Mouse (Mus musculus) hindbrain, embryonic 13.5 days (tissue): Measurements from ENCODE around the gene Gm28043. TPM values are rescaled to one million over a fixed set of nuclear protein-coding genes. Genes with fewer than 3 reads are reported as not detected.
A peak's percentile ranks its signal among the peaks of the same experiment; 100 is the strongest.

ENCODE experiments used
- ATAC-seq: fragments of 200-750 bp; cut with Nextera tagmentation; 2 replicates; pipeline ENCODE4 v1.8.0; 2017; ENCODE audit warnings: moderate TSS enrichment; ENCODE audit not compliant: low FRiP score
- H3K27ac ChIP-seq: fragments of 300-500 bp; sonication (generic); 2 replicates; pipeline ENCODE4 v1.5.1; 2015; ENCODE audit warnings: inconsistent platforms, mild to moderate bottlenecking, moderate library complexity
- H3K27me3 ChIP-seq: fragments of 300-500 bp; sonication (generic); 2 replicates; pipeline ENCODE4 v1.6.1; 2015; ENCODE audit warnings: mild to moderate bottlenecking, inconsistent platforms
- H3K36me3 ChIP-seq: fragments of 300-500 bp; sonication (generic); 2 replicates; pipeline ENCODE4 v1.6.1; 2015; ENCODE audit warnings: mild to moderate bottlenecking, inconsistent platforms
- H3K4me1 ChIP-seq: fragments of 300-500 bp; sonication (generic); replicated peaks from 2 replicates; pipeline ENCODE4 v1.6.1; 2015; ENCODE audit warnings: inconsistent platforms
- H3K4me2 ChIP-seq: fragments of 300-500 bp; sonication (generic); 2 replicates; pipeline ENCODE4 v1.6.1; 2015; ENCODE audit warnings: inconsistent platforms, mild to moderate bottlenecking, moderate library complexity
- H3K4me3 ChIP-seq: fragments of 300-500 bp; sonication (generic); 2 replicates; pipeline ENCODE4 v1.5.1; 2015; ENCODE audit warnings: mild to moderate bottlenecking, inconsistent platforms
- H3K9ac ChIP-seq: fragments of 300-500 bp; sonication (generic); 2 replicates; pipeline ENCODE4 v1.6.1; 2015; ENCODE audit warnings: mild to moderate bottlenecking, inconsistent platforms
- H3K9me3 ChIP-seq: fragments of 300-500 bp; sonication (generic); 2 replicates; pipeline ENCODE4 v1.6.1; 2016; ENCODE audit warnings: inconsistent platforms
- WGBS: fragments of 180-500 bp; shearing (Covaris S2); methylation state at CpG from one replicate; pipeline ENCODE4 v1.1.7; 2015; 5-methylcytosine and 5-hydroxymethylcytosine counted together
- polyA plus RNA-seq: library from polyadenylated mRNA; unstranded; fragments of >200 nt; fragmentation: Nextera tagmentation; extraction: Ambion mirVana; gene quantifications from 2 replicates; pipeline ENCODE4 v1.2.1, GENCODE M21; 2015

Gene Gm28043
- polyA plus RNA-seq, 1 experiment from 2014 or later = 2.9 TPM

GRCm38 (mm10) chr17:29684275-29684674 is 69.6 kb downstream of the Gm28043 start:
- H3K4me3 ChIP-seq = no peak overlapping the region
- no peak overlapping the region for H3K9ac ChIP-seq
- no peak overlapping the region for H3K4me2 ChIP-seq
- H3K36me3 ChIP-seq = peaks cover 92% of the 10 kb centered on the region
- 95% methylated on average over 4 of the region's 4 CpGs for WGBS
- no peak for ATAC-seq
- H3K4me1 ChIP-seq = 0 out of 2 replicates have a peak, but pooled peaks cover 13% of the 10 kb centered on the region
- H3K27me3 ChIP-seq = no peaks in the 10 kb centered on the region
- H3K27ac ChIP-seq = no peak overlapping the region
- no peaks in the 10 kb centered on the region for H3K9me3 ChIP-seq

GRCm38 (mm10) chr17:29686771-29687170 is 72.1 kb downstream of the Gm28043 start:
- ATAC-seq = no peak
- H3K36me3 ChIP-seq = peaks cover 92% of the 10 kb centered on the region
- H3K4me3 ChIP-seq = no peak overlapping the region
- H3K27me3 ChIP-seq = no peaks in the 10 kb centered on the region
- H3K4me1 ChIP-seq = 0 out of 2 replicates have a peak, but pooled peaks cover 3% of the 10 kb centered on the region
- 96% methylated on average over 5 of the region's 5 CpGs for WGBS
- H3K4me2 ChIP-seq = no peak overlapping the region
- no peak overlapping the region for H3K27ac ChIP-seq
- no peaks in the 10 kb centered on the region for H3K9me3 ChIP-seq
- no peak overlapping the region for H3K9ac ChIP-seq

GRCm38 (mm10) chr17:29687373-29687772 is 72.7 kb downstream of the Gm28043 start:
- H3K4me3 ChIP-seq = no peak overlapping the region
- no peaks in the 10 kb centered on the region for H3K9me3 ChIP-seq
- no peak overlapping the region for H3K9ac ChIP-seq
- no peak for ATAC-seq
- H3K27me3 ChIP-seq = no peaks in the 10 kb centered on the region
- H3K4me1 ChIP-seq = 0 out of 2 replicates have a peak, but pooled peaks cover 3% of the 10 kb centered on the region
- peaks cover 88% of the 10 kb centered on the region for H3K36me3 ChIP-seq
- WGBS = 77% methylated on average over 6 of the region's 6 CpGs
- no peak overlapping the region for H3K4me2 ChIP-seq
- peak overlapping the region; percentile 40; the same call in 1 of the 2 replicates for H3K27ac ChIP-seq

- ATAC-seq = no peak
- Histone ChIP-seq H3K4me3 (no peak overlapping the region), H3K9ac (no peak overlapping the region), H3K36me3 (peaks cover 78% of the 10 kb centered on the region), H3K4me1 (no peaks in the 10 kb centered on the region), H3K9me3 (no peaks in the 10 kb centered on the region), H3K4me2 (no peak overlapping the region), H3K27me3 (no peaks in the 10 kb centered on the region), H3K27ac (no peak overlapping the region)
- 94% methylated on average over 10 of the region's 10 CpGs for WGBS
Measured at GRCm38 (mm10) chr17:29688610-29689009, 73.9 kb downstream of the Gm28043 start.

- no peak for ATAC-seq
- peaks cover 78% of the 10 kb centered on the region for H3K36me3 ChIP-seq
Measured at GRCm38 (mm10) chr17:29690257-29690656, 75.6 kb downstream of the Gm28043 start.

GRCm38 (mm10) chr17:29692827-29693226 is 78.2 kb downstream of the Gm28043 start:
- Histone ChIP-seq H3K4me2 (no peak overlapping the region), H3K4me1 (no peaks in the 10 kb centered on the region), H3K9me3 (no peaks in the 10 kb centered on the region), H3K27ac (no peak overlapping the region), H3K4me3 (no peak overlapping the region), H3K9ac (no peak overlapping the region), H3K36me3 (peaks cover 74% of the 10 kb centered on the region), H3K27me3 (no peaks in the 10 kb centered on the region)
- 90% methylated on average over 2 of the region's 2 CpGs for WGBS
- ATAC-seq = no peak

More at GRCm38 (mm10) chr17:29690257-29690656, 75.6 kb downstream of the Gm28043 start:
- no peak overlapping the region for H3K9ac ChIP-seq
- no peaks in the 10 kb centered on the region for H3K27me3 ChIP-seq
- 91% methylated on average over 6 of the region's 6 CpGs for WGBS
- H3K4me2 ChIP-seq = no peak overlapping the region
- no peaks in the 10 kb centered on the region for H3K9me3 ChIP-seq
- no peaks in the 10 kb centered on the region for H3K4me1 ChIP-seq
- H3K27ac ChIP-seq = no peak overlapping the region
- H3K4me3 ChIP-seq = no peak overlapping the region

- Histone ChIP-seq H3K27me3 (no peaks in the 10 kb centered on the region), H3K27ac (no peak overlapping the region), H3K4me1 (no peaks in the 10 kb centered on the region), H3K9ac (no peak overlapping the region), H3K4me3 (no peak overlapping the region), H3K4me2 (no peak overlapping the region), H3K9me3 (no peaks in the 10 kb centered on the region), H3K36me3 (peaks cover 75% of the 10 kb centered on the region)
- WGBS = 80% methylated on average over 2 of the region's 2 CpGs
- ATAC-seq = no peak
Measured at GRCm38 (mm10) chr17:29693571-29693970, 78.9 kb downstream of the Gm28043 start.

GRCm38 (mm10) chr17:29694516-29694915 is 79.8 kb downstream of the Gm28043 start:
- 86% methylated on average over 4 of the region's 4 CpGs for WGBS

GRCm38 (mm10) chr17:29696940-29697339 is 82.3 kb downstream of the Gm28043 start:
- no peak overlapping the region for H3K4me3 ChIP-seq
- 0 out of 2 replicates have a peak, but pooled peaks cover under 1% of the 10 kb centered on the region for H3K4me1 ChIP-seq
- no peaks in the 10 kb centered on the region for H3K9me3 ChIP-seq
- 99% methylated on average over 8 of the region's 8 CpGs for WGBS
- H3K27me3 ChIP-seq = no peaks in the 10 kb centered on the region
- ATAC-seq = no peak
- no peak overlapping the region for H3K4me2 ChIP-seq
- H3K27ac ChIP-seq = no peak overlapping the region
- H3K9ac ChIP-seq = no peak overlapping the region
- peaks cover 80% of the 10 kb centered on the region for H3K36me3 ChIP-seq

More at GRCm38 (mm10) chr17:29694516-29694915, 79.8 kb downstream of the Gm28043 start:
- Histone ChIP-seq H3K9ac (no peak overlapping the region), H3K27me3 (no peaks in the 10 kb centered on the region), H3K4me2 (no peak overlapping the region), H3K27ac (no peak overlapping the region), H3K4me1 (no peaks in the 10 kb centered on the region), H3K4me3 (no peak overlapping the region), H3K36me3 (peaks cover 80% of the 10 kb centered on the region), H3K9me3 (no peaks in the 10 kb centered on the region)
- ATAC-seq = no peak

GRCm38 (mm10) chr17:29698421-29698820 is 83.7 kb downstream of the Gm28043 start:
- Histone ChIP-seq H3K9ac (0 out of 2 replicates have a peak overlapping the region, but pooled peaks have one; percentile 8), H3K4me2 (no peak overlapping the region), H3K4me3 (no peak overlapping the region), H3K27me3 (no peaks in the 10 kb centered on the region), H3K27ac (no peak overlapping the region), H3K9me3 (no peaks in the 10 kb centered on the region), H3K4me1 (peaks cover 15% of the 10 kb centered on the region), H3K36me3 (peaks cover 94% of the 10 kb centered on the region)
- WGBS = 86% methylated on average over 6 of the region's 6 CpGs
- ATAC-seq = no peak

- no peaks in the 10 kb centered on the region for H3K27me3 ChIP-seq
- 94% methylated on average over 7 of the region's 7 CpGs for WGBS
- H3K9me3 ChIP-seq = no peaks in the 10 kb centered on the region
- H3K9ac ChIP-seq = no peak overlapping the region
- H3K27ac ChIP-seq = no peak overlapping the region
- no peak overlapping the region for H3K4me3 ChIP-seq
- ATAC-seq = no peak
- H3K4me2 ChIP-seq = no peak overlapping the region
- H3K36me3 ChIP-seq = peaks cover 80% of the 10 kb centered on the region
- peaks cover 26% of the 10 kb centered on the region for H3K4me1 ChIP-seq
Measured at GRCm38 (mm10) chr17:29700573-29700972, 85.9 kb downstream of the Gm28043 start.

GRCm38 (mm10) chr17:29702938-29703710 is 88.4 kb downstream of the Gm28043 start:
- Histone ChIP-seq H3K4me1 (peaks cover 49% of the 10 kb centered on the region), H3K27me3 (no peaks in the 10 kb centered on the region), H3K9me3 (no peaks in the 10 kb centered on the region), H3K4me2 (no peak overlapping the region), H3K9ac (peak overlapping the region; percentile 35), H3K36me3 (peaks cover 60% of the 10 kb centered on the region), H3K4me3 (no peak overlapping the region), H3K27ac (peak overlapping the region; percentile 62)
- 76% methylated on average over 4 of the region's 4 CpGs for WGBS
- no peak for ATAC-seq

- peak; percentile 68 for ATAC-seq
Measured at GRCm38 (mm10) chr17:29704781-29705180, 90.1 kb downstream of the Gm28043 start.

More at GRCm38 (mm10) chr17:29704781-29705180, 90.1 kb downstream of the Gm28043 start:
- Histone ChIP-seq H3K27me3 (no peaks in the 10 kb centered on the region), H3K36me3 (peaks cover 44% of the 10 kb centered on the region), H3K9ac (no peak overlapping the region), H3K4me1 (peaks cover 66% of the 10 kb centered on the region), H3K9me3 (no peaks in the 10 kb centered on the region), H3K4me2 (no peak overlapping the region), H3K27ac (no peak overlapping the region), H3K4me3 (no peak overlapping the region)
- 43% methylated on average over 3 of the region's 3 CpGs for WGBS
